Mouse (Mus musculus) forebrain, embryonic 11.5 days (tissue): ENCODE data around the gene Arhgef1. TPM values are rescaled to one million over a fixed set of nuclear protein-coding genes. Genes with fewer than 3 reads are reported as not detected.
A peak's percentile ranks its signal among the peaks of the same experiment; 100 is the strongest.

Experiments used
- ATAC-seq: fragments of 200-750 bp; cut with Nextera tagmentation; replicated peaks from 2 replicates; pipeline ENCODE4 v1.8.0; 2017; ENCODE audit warnings: moderate TSS enrichment; ENCODE audit not compliant: low FRiP score
- DNase-seq: peaks from one replicate; pipeline ENCODE4 v3.0.0-alpha.2; 2017; ENCODE audit warnings: low spot score
- H3K27ac ChIP-seq: fragments of 300-500 bp; sonication (generic); 2 replicates; pipeline ENCODE4 v1.5.1; 2014; ENCODE audit warnings: low read depth, low read length
- H3K27me3 ChIP-seq: fragments of 300-500 bp; sonication (generic); 2 replicates; pipeline ENCODE4 v1.6.1; 2014; ENCODE audit warnings: mild to moderate bottlenecking, low read length, mixed read lengths; ENCODE audit not compliant: control insufficient read depth, insufficient read depth
- H3K36me3 ChIP-seq: fragments of 300-500 bp; sonication (generic); 2 replicates; pipeline ENCODE4 v1.6.1; 2014; ENCODE audit warnings: mild to moderate bottlenecking, low read length, moderate library complexity, mixed read lengths; ENCODE audit not compliant: control insufficient read depth, insufficient read depth
- H3K4me1 ChIP-seq: fragments of 300-500 bp; sonication (generic); replicated peaks from 2 replicates; pipeline ENCODE4 v1.6.1; 2014; ENCODE audit warnings: low read length, mixed read lengths; ENCODE audit not compliant: control insufficient read depth, insufficient read depth
- H3K4me2 ChIP-seq: fragments of 300-500 bp; sonication (generic); 2 replicates; pipeline ENCODE4 v1.6.1; 2014; ENCODE audit warnings: low read depth, mild to moderate bottlenecking, low read length, moderate library complexity, mixed read lengths; ENCODE audit not compliant: severe bottlenecking
- H3K4me3 ChIP-seq: fragments of 300-500 bp; sonication (generic); 2 replicates; pipeline ENCODE4 v1.5.1; 2014; ENCODE audit warnings: low read depth, low read length
- H3K9ac ChIP-seq: fragments of 300-500 bp; sonication (generic); 2 replicates; pipeline ENCODE4 v1.6.1; 2014; ENCODE audit warnings: low read length
- H3K9me3 ChIP-seq: fragments of 300-500 bp; sonication (generic); 2 replicates; pipeline ENCODE4 v1.6.1; 2016; ENCODE audit warnings: low read length, mixed read lengths; ENCODE audit not compliant: control insufficient read depth
- WGBS: fragments of 180-500 bp; shearing (Covaris S2); extraction: QIAGEN DNeasy Blood & Tissue Kit; methylation state at CpG from one replicate; pipeline ENCODE4 v1.1.7; 2014; 5-methylcytosine and 5-hydroxymethylcytosine counted together
- polyA plus RNA-seq: library from polyadenylated mRNA; unstranded; fragments of >200 nt; fragmentation: Nextera tagmentation; extraction: Ambion mirVana; gene quantifications from 2 replicates; pipeline ENCODE4 v1.2.1, GENCODE M21; 2014

Arhgef1 gene
- polyA plus RNA-seq, 1 experiment from 2014 or later, result 69.5 TPM

DNA sequence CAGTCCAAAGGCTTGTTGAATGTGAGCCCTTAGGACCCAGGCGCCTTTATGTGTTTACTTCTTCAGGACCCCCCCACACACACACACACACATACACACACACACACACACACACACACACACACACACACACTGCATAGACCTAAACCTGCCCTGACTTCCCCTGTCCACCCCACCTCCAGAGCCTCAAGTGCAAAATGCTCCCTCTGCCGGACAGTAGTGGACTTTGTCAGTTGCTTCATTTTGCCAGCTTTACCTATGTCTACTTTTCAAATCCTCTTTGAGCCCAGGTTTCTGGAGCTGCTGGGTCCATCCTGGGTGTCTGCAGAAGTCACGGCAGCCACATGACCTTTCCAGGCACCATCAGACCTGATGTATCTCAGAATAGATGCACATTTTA, 2.2 kb downstream of the Arhgef1 start:
- H3K36me3 ChIP-seq, result no peaks in the 10 kb centered on the region
- no peaks in the 10 kb centered on the region for H3K27me3 ChIP-seq
- DNase-seq, result peak; percentile 81
- WGBS, result 14% methylated on average over 3 of the region's 3 CpGs
- no peak overlapping the region for H3K27ac ChIP-seq
- peak; percentile 37 for ATAC-seq
- H3K4me2 ChIP-seq, result peak overlapping the region; percentile 77
- H3K4me3 ChIP-seq, result peak overlapping the region; percentile 63
- peaks cover 5% of the 10 kb centered on the region; the same call in 1 of the 2 replicates for H3K4me1 ChIP-seq
- H3K9ac ChIP-seq, result no peak overlapping the region; the same call in 1 of the 2 replicates
- H3K9me3 ChIP-seq, result no peaks in the 10 kb centered on the region

DNA sequence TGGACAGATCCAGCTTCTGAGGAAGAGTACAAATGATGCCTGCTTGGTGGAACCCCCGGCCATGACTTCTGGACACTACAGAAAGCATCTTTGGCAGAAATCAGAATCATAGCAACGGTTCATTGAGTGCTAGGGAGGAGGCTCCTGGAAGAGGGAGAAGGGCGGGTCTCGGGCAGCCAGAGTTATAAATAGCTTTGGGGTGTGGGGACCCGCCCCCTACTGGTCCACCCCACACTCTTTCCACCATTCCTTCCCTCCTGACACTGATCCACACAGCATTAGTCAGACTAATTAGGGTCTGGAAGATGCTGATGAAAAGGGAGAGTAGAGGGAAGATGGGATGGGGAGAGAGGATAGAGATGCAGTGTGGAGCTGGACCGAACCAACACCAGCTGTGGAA, 3.8 kb downstream of the Arhgef1 start:
- Histone ChIP-seq H3K4me2 (no peak overlapping the region), H3K9me3 (no peaks in the 10 kb centered on the region), H3K27ac (no peak overlapping the region), H3K27me3 (no peaks in the 10 kb centered on the region), H3K9ac (no peak overlapping the region), H3K4me3 (no peak overlapping the region), H3K4me1 (peaks cover 5% of the 10 kb centered on the region; the same call in 1 of the 2 replicates), H3K36me3 (no peaks in the 10 kb centered on the region)
- WGBS, result 48% methylated on average over 6 of the region's 6 CpGs
- DNase-seq (no peak), ATAC-seq (no peak)

DNA sequence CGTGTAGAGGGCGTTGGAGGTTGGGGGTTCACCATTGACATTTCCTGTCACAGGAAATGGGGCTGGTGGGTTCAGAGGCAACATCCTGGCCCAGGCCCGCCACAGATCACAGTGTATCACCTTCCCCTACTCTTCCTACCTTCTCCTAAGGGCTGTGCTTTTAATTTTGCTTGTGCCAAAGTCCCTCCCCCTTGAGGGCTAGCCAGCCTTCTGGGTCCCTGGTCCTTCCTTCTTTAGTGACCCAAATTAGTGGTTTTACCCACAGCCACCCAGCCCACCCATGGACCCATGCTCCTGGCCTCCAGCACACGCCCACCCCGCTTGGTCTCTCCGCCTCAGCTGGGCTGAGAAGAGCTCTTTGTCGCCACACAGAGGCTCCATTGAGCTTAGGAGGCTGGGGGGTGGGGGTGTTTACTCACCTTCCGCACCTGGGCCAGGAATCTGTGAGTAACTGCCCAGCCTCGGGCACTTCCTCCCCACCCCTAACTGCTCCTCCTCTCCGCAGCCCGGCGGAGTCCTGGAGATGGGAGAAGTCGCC, 4.6 kb downstream of the Arhgef1 start:
- no peak overlapping the region for H3K9ac ChIP-seq
- H3K4me3 ChIP-seq, result no peak overlapping the region
- H3K27ac ChIP-seq, result no peak overlapping the region

DNA sequence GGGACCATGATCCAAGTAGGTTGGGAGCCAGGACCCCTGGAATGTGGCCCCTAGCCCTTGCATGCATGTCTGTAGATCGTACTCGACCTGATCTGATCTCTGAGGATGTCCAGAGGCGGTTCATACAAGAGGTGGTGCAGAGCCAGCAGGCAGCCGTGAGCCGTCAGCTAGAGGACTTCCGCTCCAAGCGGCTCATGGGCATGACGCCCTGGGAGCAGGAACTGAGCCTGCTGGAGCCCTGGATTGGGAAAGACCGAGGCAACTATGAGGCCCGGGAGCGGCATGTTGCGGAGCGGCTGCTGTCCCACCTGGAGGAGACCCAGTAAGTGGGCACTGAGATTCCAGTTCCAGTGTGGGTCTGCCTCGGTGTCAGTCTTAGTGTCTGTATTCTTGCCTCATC, 9.8 kb downstream of the Arhgef1 start:
- Histone ChIP-seq H3K9ac (no peak overlapping the region), H3K36me3 (no peaks in the 10 kb centered on the region), H3K4me2 (no peak overlapping the region), H3K27me3 (no peaks in the 10 kb centered on the region), H3K4me1 (no peaks in the 10 kb centered on the region), H3K9me3 (no peaks in the 10 kb centered on the region), H3K27ac (no peak overlapping the region), H3K4me3 (no peak overlapping the region)
- DNase-seq, result no peak
- WGBS, result 92% methylated on average over 14 of the region's 14 CpGs
- no peak for ATAC-seq

More for the DNA sequence above, 4.6 kb downstream of the Arhgef1 start:
- ATAC-seq (no peak), DNase-seq (no peak)
- no peak overlapping the region for H3K4me2 ChIP-seq
- no peaks in the 10 kb centered on the region for H3K27me3 ChIP-seq
- H3K9me3 ChIP-seq, result no peaks in the 10 kb centered on the region
- H3K4me1 ChIP-seq, result peaks cover 5% of the 10 kb centered on the region; the same call in 1 of the 2 replicates
- H3K36me3 ChIP-seq, result no peaks in the 10 kb centered on the region
- 32% methylated on average over 13 of the region's 13 CpGs for WGBS

DNA sequence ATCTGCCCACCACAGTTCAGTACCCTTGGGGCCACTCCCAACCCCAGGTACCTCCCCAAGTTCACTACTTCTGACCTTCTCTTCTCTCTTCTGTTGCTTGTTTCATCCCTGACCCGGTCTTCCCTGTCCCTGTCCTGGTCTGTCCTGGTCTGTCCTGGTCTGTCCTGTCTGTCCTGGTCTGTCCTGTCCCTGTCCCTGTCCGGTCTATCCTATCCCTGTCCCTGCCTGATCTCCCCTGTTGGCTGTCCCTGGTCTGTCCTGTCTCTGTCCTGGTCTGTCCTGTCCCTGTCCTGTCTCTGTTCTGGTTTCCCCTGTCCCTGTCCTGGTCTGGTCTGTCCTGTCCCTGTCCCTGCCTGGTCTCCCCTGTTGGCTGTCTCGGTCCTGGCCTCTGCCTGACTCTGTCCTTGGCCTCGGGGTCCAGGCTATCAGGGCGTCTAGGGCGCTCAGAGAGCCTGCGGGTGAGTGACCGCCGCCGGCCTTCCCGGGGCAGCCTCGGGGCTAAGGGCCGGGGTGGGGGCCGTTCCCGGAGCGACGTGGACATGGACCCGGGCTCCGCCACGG, 16.1 kb downstream of the Arhgef1 start:
- Histone ChIP-seq H3K27ac (no peak overlapping the region), H3K4me3 (no peak overlapping the region), H3K36me3 (peaks cover 12% of the 10 kb centered on the region), H3K4me1 (no peaks in the 10 kb centered on the region), H3K9ac (no peak overlapping the region), H3K4me2 (no peak overlapping the region), H3K27me3 (no peaks in the 10 kb centered on the region), H3K9me3 (no peaks in the 10 kb centered on the region)
- ATAC-seq (no peak), DNase-seq (no peak)
- WGBS, result 94% methylated on average over 20 of the region's 20 CpGs

GRCm38 (mm10) chr7:24919728-24920127, 17.0 kb downstream of the Arhgef1 start:
- no peak for DNase-seq
- 92% methylated on average over 9 of the region's 9 CpGs for WGBS
- no peaks in the 10 kb centered on the region for H3K27me3 ChIP-seq
- H3K4me2 ChIP-seq, result no peak overlapping the region
- H3K36me3 ChIP-seq, result peaks cover 17% of the 10 kb centered on the region
- no peaks in the 10 kb centered on the region for H3K4me1 ChIP-seq
- no peak overlapping the region for H3K27ac ChIP-seq
- no peak for ATAC-seq
- no peaks in the 10 kb centered on the region for H3K9me3 ChIP-seq
- no peak overlapping the region for H3K9ac ChIP-seq
- no peak overlapping the region for H3K4me3 ChIP-seq

- H3K4me1 ChIP-seq, result peaks cover 5% of the 10 kb centered on the region; the same call in 1 of the 2 replicates
- no peaks in the 10 kb centered on the region for H3K9me3 ChIP-seq
- H3K4me3 ChIP-seq, result no peak overlapping the region
- no peak for ATAC-seq
- 54% methylated on average over 6 of the region's 6 CpGs for WGBS
- no peak for DNase-seq
- no peaks in the 10 kb centered on the region for H3K36me3 ChIP-seq
- H3K27me3 ChIP-seq, result peaks cover 58% of the 10 kb centered on the region
- H3K27ac ChIP-seq, result no peak overlapping the region
- H3K9ac ChIP-seq, result no peak overlapping the region
- H3K4me2 ChIP-seq, result no peak overlapping the region
Measured at GRCm38 (mm10) chr7:24930475-24930874, 27.8 kb downstream of the Arhgef1 start.

GRCm38 (mm10) chr7:24931651-24932050, 28.9 kb downstream of the Arhgef1 start:
- Histone ChIP-seq H3K27ac (no peak overlapping the region), H3K4me3 (no peak overlapping the region), H3K36me3 (no peaks in the 10 kb centered on the region), H3K9me3 (no peaks in the 10 kb centered on the region), H3K4me2 (no peak overlapping the region), H3K4me1 (peaks cover 5% of the 10 kb centered on the region; the same call in 1 of the 2 replicates), H3K9ac (no peak overlapping the region), H3K27me3 (peaks cover 64% of the 10 kb centered on the region)
- ATAC-seq (no peak), DNase-seq (no peak)
- WGBS, result under 1% methylated on average over 14 of the region's 15 CpGs

GRCm38 (mm10) chr7:24943641-24944040, 40.9 kb downstream of the Arhgef1 start:
- no peak overlapping the region for H3K9ac ChIP-seq
- H3K27ac ChIP-seq, result no peak overlapping the region
- no peak for DNase-seq
- peaks cover 5% of the 10 kb centered on the region; the same call in 1 of the 2 replicates for H3K4me1 ChIP-seq
- no peaks in the 10 kb centered on the region for H3K36me3 ChIP-seq
- peaks cover 77% of the 10 kb centered on the region for H3K27me3 ChIP-seq
- no peaks in the 10 kb centered on the region for H3K9me3 ChIP-seq
- 3% methylated on average over 6 of the region's 6 CpGs for WGBS
- no peak overlapping the region for H3K4me2 ChIP-seq
- ATAC-seq, result no peak
- no peak overlapping the region for H3K4me3 ChIP-seq
